ENCODE assay signal across 8 mouse cellular contexts in genomic region chr16:31507457-31507755, GRCm38 (mm10).
DNase-seq lines count a peak whose midpoint lies in the region; ATAC-seq and TF ChIP-seq lines count a peak whose summit lies in the region.

No protein-coding gene starts in this region.

- no peak overlapping the region for H3K27ac ChIP-seq in hindbrain, embryonic 16.5 days (ENCODE audit: low read depth, low read length)
- no peak overlapping the region for H3K27ac ChIP-seq in hindbrain, embryonic 12.5 days
- peak overlapping the region; percentile 65 for H3K27ac ChIP-seq in ES-E14 (ENCODE audit: insufficient read depth, low read depth, low read length, poor library complexity, severe bottlenecking)
- H3K27ac ChIP-seq in cortical plate, adult 2 months (ENCODE audit: insufficient read depth, low read length) = no peak overlapping the region

- no peak overlapping the region for H3K4me3 ChIP-seq in hindbrain, embryonic 16.5 days (ENCODE audit: low read length)
- no peak overlapping the region for H3K4me3 ChIP-seq in hindbrain, embryonic 12.5 days
- H3K4me3 ChIP-seq in ES-E14 (ENCODE audit: insufficient read depth in 1 of 2, low read depth in 1 of 2, low read length in 2 of 2, poor library complexity in 1 of 2, severe bottlenecking in 1 of 2) = peak overlapping the region; percentile 48 to 62; a peak in 3 of 4 replicates
- no peak overlapping the region for H3K4me3 ChIP-seq in cortical plate, adult 2 months (ENCODE audit: insufficient read depth, low read length)

- H3K4me1 ChIP-seq in hindbrain, embryonic 16.5 days (ENCODE audit: control insufficient read depth, insufficient read depth, low read depth, low read length) = peaks cover 11% of the 10 kb centered on the region
- peaks cover 25% of the 10 kb centered on the region for H3K4me1 ChIP-seq in hindbrain, embryonic 12.5 days
- H3K4me1 ChIP-seq in ES-E14 (ENCODE audit: control insufficient read depth in 2 of 2, insufficient read depth in 2 of 2, low read length in 2 of 2, poor library complexity in 1 of 2) = peaks cover 12 to 27% of the 10 kb centered on the region in 2 experiments
- H3K4me1 ChIP-seq in cortical plate, adult 2 months (ENCODE audit: control insufficient read depth, insufficient read depth, low read length) = peaks cover 8% of the 10 kb centered on the region

- intact Hi-C loops in gastrocnemius, postnatal 14 days (cut with DNase I; ENCODE audit: low total_unique reads) = no loop called here

- no peak for TF ChIP-seq CTCF in cortical plate, adult 2 months (IDR thresholded peaks at IDR 0.05; ENCODE audit: extremely low read depth, insufficient read depth, low read length)

- DNase-seq in ES-E14 (ENCODE audit: low read depth, low spot score) = no peak
- DNase-seq in liver = peak; percentile 75
- peak; percentile 69 for DNase-seq in thymus, postnatal 4 days
- DNase-seq in gastrocnemius, postnatal 14 days = no peak
- DNase-seq in heart, adult 18-20 months = no peak

- no peak overlapping the region for H3K9ac ChIP-seq in hindbrain, embryonic 16.5 days (ENCODE audit: low read depth, low read length)
- no peak overlapping the region for H3K9ac ChIP-seq in hindbrain, embryonic 12.5 days
- H3K9ac ChIP-seq in ES-E14 (ENCODE audit: insufficient read depth, low read depth, low read length, poor library complexity, severe bottlenecking) = no peak overlapping the region

- H3K27me3 ChIP-seq in hindbrain, embryonic 16.5 days (replicated peaks; ENCODE audit: control insufficient read depth, insufficient read depth, low read length) = no peaks in the 10 kb centered on the region
- peaks cover 5% of the 10 kb centered on the region; the same call in 1 of the 2 replicates for H3K27me3 ChIP-seq in hindbrain, embryonic 12.5 days

- in situ Hi-C loops in ES-E14 (cut with MboI; ENCODE audit: low sequenced_read_pairs in 2 of 2, unreplicated experiment in 2 of 2) = no loop called here

- TF ChIP-seq POLR2A in cortical plate, adult 2 months (IDR thresholded peaks at IDR 0.05; ENCODE audit: extremely low read depth, insufficient read depth, low read length) = peak; percentile 28; the same call in 1 of the 2 replicates

- no peak overlapping the region for H3K4me2 ChIP-seq in hindbrain, embryonic 16.5 days (ENCODE audit: low read length)
- H3K4me2 ChIP-seq in hindbrain, embryonic 12.5 days (replicated peaks) = no peak overlapping the region

- no peaks in the 10 kb centered on the region for H3K36me3 ChIP-seq in hindbrain, embryonic 16.5 days (ENCODE audit: control insufficient read depth, insufficient read depth, low read length)
- no peaks in the 10 kb centered on the region for H3K36me3 ChIP-seq in hindbrain, embryonic 12.5 days
- H3K36me3 ChIP-seq in ES-E14 (ENCODE audit: control insufficient read depth, insufficient read depth, low read length, poor library complexity, severe bottlenecking) = no peaks in the 10 kb centered on the region

- WGBS in hindbrain, embryonic 16.5 days = 24% methylated on average over 6 of the region's 6 CpGs
- 26% methylated on average over 6 of the region's 6 CpGs for WGBS in hindbrain, embryonic 12.5 days

- no peaks in the 10 kb centered on the region for H3K9me3 ChIP-seq in hindbrain, embryonic 16.5 days (ENCODE audit: control insufficient read depth, low read length)
- no peaks in the 10 kb centered on the region for H3K9me3 ChIP-seq in hindbrain, embryonic 12.5 days (replicated peaks)
- H3K9me3 ChIP-seq in ES-E14 (ENCODE audit: control insufficient read depth, insufficient read depth, low read depth, low read length) = no peaks in the 10 kb centered on the region

- peak; percentile 34 for ATAC-seq in hindbrain, embryonic 16.5 days
- no peak for ATAC-seq in hindbrain, embryonic 12.5 days (ENCODE audit: low FRiP score)

TF ChIP-seq in ES-E14, 5 proteins besides CTCF, POLR2A, EP300 and RAD21:
- TF ChIP-seq ZC3H11A (IDR thresholded peaks at IDR 0.05; ENCODE audit: borderline replicate concordance, low read depth, low read length) = no peak
- TF ChIP-seq MAFK (IDR thresholded peaks at IDR 0.05; ENCODE audit: insufficient read depth, low read depth, low read length) = no peak
- TF ChIP-seq HCFC1 (IDR thresholded peaks at IDR 0.05; ENCODE audit: borderline replicate concordance, insufficient read depth, low read length) = no peak
- no peak for TF ChIP-seq CHD2 (IDR thresholded peaks at IDR 0.05; ENCODE audit: low read depth, low read length)
- no peak for TF ChIP-seq ZNF384 (IDR thresholded peaks at IDR 0.05; ENCODE audit: low read depth, low read length)

Comparison
In these comparisons a context has a peak if more than half of its experiments do, and no peak if none do; other contexts are left out.
1. H3K4me3 ChIP-seq: peak in ES-E14 (2 of 2); none in hindbrain, embryonic 16.5 days (single experiment), hindbrain, embryonic 12.5 days (single experiment) and cortical plate, adult 2 months (single experiment).
2. DNase-seq: peak in liver (single experiment) and thymus, postnatal 4 days (single experiment); none in ES-E14 (single experiment), gastrocnemius, postnatal 14 days (single experiment) and heart, adult 18-20 months (0 of 2).